9 mouse cellular contexts compared by ENCODE assay signal in the genomic region with DNA sequence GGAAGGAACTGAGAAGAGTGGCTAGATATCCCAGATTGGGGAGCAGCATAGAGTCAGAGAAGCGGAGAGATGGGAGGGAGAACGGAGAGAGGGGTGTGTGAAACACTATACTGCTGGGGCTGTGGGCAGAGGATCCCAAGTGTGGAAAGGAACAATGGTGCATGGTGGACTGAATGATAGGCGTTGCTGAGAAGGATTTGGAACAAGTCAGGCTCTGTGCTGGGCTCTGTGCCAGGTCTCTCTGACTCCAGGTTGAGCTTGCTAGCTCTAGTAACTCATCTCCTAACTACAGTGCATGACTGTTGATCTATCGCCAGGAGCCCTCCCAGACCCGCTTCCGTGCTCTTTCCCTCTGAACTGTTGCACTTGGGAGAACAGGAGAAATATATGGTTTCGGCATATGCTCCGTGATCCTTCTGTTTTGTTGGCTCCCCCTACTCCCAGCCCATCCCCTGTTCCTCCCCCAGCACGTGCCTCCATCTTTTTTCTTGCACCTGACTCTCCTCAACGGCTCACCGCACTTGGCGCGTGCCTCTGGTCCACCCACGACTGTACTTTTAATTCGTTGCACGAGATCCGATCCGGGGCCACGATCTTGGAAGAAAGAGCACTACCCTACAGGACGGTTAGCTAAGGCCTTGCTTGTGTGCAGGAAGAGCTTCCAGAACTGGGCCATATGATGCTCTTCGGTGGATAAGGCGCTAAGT. TPM values are rescaled to one million over a fixed set of nuclear protein-coding genes. Genes with fewer than 3 reads are reported as not detected.
DNase-seq lines count a peak whose midpoint lies in the region; ATAC-seq and TF ChIP-seq lines count a peak whose summit lies in the region.
"Had no signal": no experiment of that assay in that cellular context is flagged by ENCODE, and none has a peak within 500 bp of the region (broad histone marks: within the 10 kb centered on the region; RNA-seq: fewer than 3 reads in every experiment).

A gene (plus strand): TSS at position 584 of the 707 bp plus-strand sequence.

- 85% methylated on average over 22 of the region's 22 CpGs for WGBS in hindbrain, embryonic 12.5 days
- 85% methylated on average over 22 of the region's 22 CpGs for WGBS in limb, embryonic 13.5 days

- peak within 1 kb of the TSS; percentile 53 for H3K4me2 ChIP-seq in hindbrain, embryonic 12.5 days (replicated peaks)
- peak within 1 kb of the TSS; percentile 51 for H3K4me2 ChIP-seq in limb, embryonic 13.5 days (replicated peaks)

- no peak for TF ChIP-seq CTCF in testis, adult 2 months (IDR thresholded peaks at IDR 0.05; ENCODE audit: control insufficient read depth, insufficient read depth, insufficient replicate concordance, low read depth, low read length)

- no peaks in the 10 kb centered on the region for H3K27me3 ChIP-seq in hindbrain, embryonic 12.5 days
- no peaks in the 10 kb centered on the region for H3K27me3 ChIP-seq in limb, embryonic 13.5 days
- no peaks in the 10 kb centered on the region for H3K27me3 ChIP-seq in testis, adult 2 months (ENCODE audit: control insufficient read depth, insufficient read depth, low read length)

- ATAC-seq in hindbrain, embryonic 12.5 days (ENCODE audit: low FRiP score) = no peak
- ATAC-seq in limb, embryonic 13.5 days (ENCODE audit: low FRiP score, low read depth) = peak; percentile 80

- no peak within 1 kb of the TSS for H3K4me3 ChIP-seq in hindbrain, embryonic 12.5 days
- H3K4me3 ChIP-seq in limb, embryonic 13.5 days = peak within 1 kb of the TSS; percentile 16
- H3K4me3 ChIP-seq in testis, adult 2 months (ENCODE audit: control insufficient read depth, low read depth, low read length) = peak within 1 kb of the TSS; percentile 87

- TF ChIP-seq POLR2A in testis, adult 2 months (IDR thresholded peaks at IDR 0.05; ENCODE audit: control insufficient read depth, low read depth, low read length) = peak; percentile 35; the same call in 1 of the 2 replicates

- H3K36me3 ChIP-seq in hindbrain, embryonic 12.5 days = no peaks in the 10 kb centered on the region
- H3K36me3 ChIP-seq in limb, embryonic 13.5 days = no peaks in the 10 kb centered on the region
- H3K36me3 ChIP-seq in testis, adult 2 months (ENCODE audit: control insufficient read depth, insufficient read depth, low read length) = no peaks in the 10 kb centered on the region

- H3K9me3 ChIP-seq in hindbrain, embryonic 12.5 days (replicated peaks) = no peaks in the 10 kb centered on the region
- H3K9me3 ChIP-seq in limb, embryonic 13.5 days = no peaks in the 10 kb centered on the region

- DNase-seq in gastrocnemius, adult 18-20 months (ENCODE audit: low spot score) = peak; percentile 2
- no peak for DNase-seq in gastrocnemius, postnatal 36 days
- DNase-seq in right cerebral cortex, adult 18-20 months = peak; percentile 12
- no peak for DNase-seq in right cerebral cortex, postnatal 25 days
- no peak for DNase-seq in left cerebral cortex, adult 8-10 months (ENCODE audit: low spot score in 2 of 2)

- H3K9ac ChIP-seq in hindbrain, embryonic 12.5 days = no peak within 1 kb of the TSS
- no peak within 1 kb of the TSS for H3K9ac ChIP-seq in limb, embryonic 13.5 days

- intact Hi-C loops in gastrocnemius, postnatal 36 days (cut with DNase I) = loop anchor here (10.0 kb wide), 1 partner anchor 233 kb away; a partner anchor contains a TSS

- no peaks in the 10 kb centered on the region; the same call in 1 of the 2 replicates for H3K4me1 ChIP-seq in hindbrain, embryonic 12.5 days
- peaks cover 4% of the 10 kb centered on the region; the same call in 1 of the 2 replicates for H3K4me1 ChIP-seq in limb, embryonic 13.5 days
- H3K4me1 ChIP-seq in testis, adult 2 months (ENCODE audit: control insufficient read depth, insufficient read depth, low read length) = peaks cover 12% of the 10 kb centered on the region

- H3K27ac ChIP-seq in hindbrain, embryonic 12.5 days = no peak within 1 kb of the TSS
- no peak within 1 kb of the TSS for H3K27ac ChIP-seq in limb, embryonic 13.5 days
- H3K27ac ChIP-seq in testis, adult 2 months (ENCODE audit: control insufficient read depth, insufficient read depth, low read depth, low read length) = no peak within 1 kb of the TSS

RNA-seq across cellular contexts. Expression of the gene that starts here (rescaled TPM):
- total RNA-seq in gastrocnemius, adult 18-20 months (2021) = not detected
- not detected for total RNA-seq in gastrocnemius, postnatal 36 days (2021)
- not detected in 2 replicates for polyA plus RNA-seq in hindbrain, embryonic 12.5 days (2016; fragmentation: Nextera tagmentation; extraction: Ambion mirVana)
- polyA plus RNA-seq in limb, embryonic 13.5 days (2015; fragmentation: Nextera tagmentation; extraction: Ambion mirVana) = not detected in 2 replicates
- 11.6 and 16.2 TPM in 2 replicates for polyA plus RNA-seq in testis, adult 2 months (2012; rRNA removed)
- total RNA-seq in left cerebral cortex, adult 8-10 months (2022) = not detected
- total RNA-seq: left cerebral cortex, postnatal 25 days had no signal

Comparison
In these comparisons a context has a peak if more than half of its experiments do, and no peak if none do; other contexts are left out.
1. RNA of the gene that starts here (polyA plus RNA-seq): 11.6 to 16.2 TPM in testis, adult 2 months; not detected in hindbrain, embryonic 12.5 days and not detected in limb, embryonic 13.5 days; every median in the first group is over 10 times any median in the second.
2. Peak in DNase-seq in gastrocnemius, adult 18-20 months; RNA of the gene not detected or under 1 TPM.
3. Peak in ATAC-seq, H3K4me3 ChIP-seq and H3K4me2 ChIP-seq in limb, embryonic 13.5 days; RNA of the gene not detected or under 1 TPM.